Mouse (Mus musculus) erythroblast, embryonic 14.5 days (primary cell): ENCODE measurements around the gene Wbp1.

ENCODE experiments used
- GATA1 ChIP-seq: IDR thresholded peaks from 2 replicates; pipeline ENCODE4 v1.6.1; 2012; ENCODE audit warnings: low read length, inconsistent platforms, mixed read lengths
- TAL1 ChIP-seq: IDR thresholded peaks from 3 replicates; pipeline ENCODE4 v1.6.1; 2012; ENCODE audit warnings: low read length, inconsistent platforms, mixed read lengths

- TF ChIP-seq GATA1, result no peak
- no peak for TF ChIP-seq TAL1
Observed at GRCm38 (mm10) chr6:83155552-83156238, 34.3 kb upstream of the Wbp1 start.
